Mouse (Mus musculus) intestine, postnatal 0 days (tissue): ENCODE measurements around the gene Sufu. TPM values are rescaled to one million over a fixed set of nuclear protein-coding genes. Genes with fewer than 3 reads are reported as not detected.

Experiments
- ATAC-seq: fragments of 200-750 bp; cut with Nextera tagmentation; 2 replicates; pipeline ENCODE4 v1.8.0; 2017; ENCODE audit warnings: mild to moderate bottlenecking, moderate TSS enrichment, moderate library complexity
- H3K27ac ChIP-seq: fragments of 300-500 bp; sonication (generic); 2 replicates; pipeline ENCODE4 v1.5.1; 2014; ENCODE audit warnings: mild to moderate bottlenecking, low read depth, low read length, moderate library complexity
- H3K27me3 ChIP-seq: fragments of 300-500 bp; sonication (generic); replicated peaks from 2 replicates; pipeline ENCODE4 v1.6.1; 2014; ENCODE audit warnings: low read length, mixed read lengths; ENCODE audit not compliant: control insufficient read depth, insufficient read depth
- H3K36me3 ChIP-seq: fragments of 300-500 bp; sonication (generic); 2 replicates; pipeline ENCODE4 v1.6.1; 2014; ENCODE audit warnings: mild to moderate bottlenecking, moderate library complexity; ENCODE audit not compliant: control insufficient read depth, insufficient read depth
- H3K4me1 ChIP-seq: fragments of 300-500 bp; sonication (generic); replicated peaks from 2 replicates; pipeline ENCODE4 v1.6.1; 2014; ENCODE audit warnings: antibody characterized with exemption, low read length, mixed read lengths; ENCODE audit not compliant: control insufficient read depth, insufficient read depth
- H3K4me2 ChIP-seq: fragments of 300-500 bp; sonication (generic); replicated peaks from 2 replicates; pipeline ENCODE4 v1.6.1; 2014; ENCODE audit warnings: low read depth, mild to moderate bottlenecking, moderate library complexity
- H3K4me3 ChIP-seq: fragments of 300-500 bp; sonication (generic); 2 replicates; pipeline ENCODE4 v1.5.1; 2014; ENCODE audit warnings: low read depth, low read length
- H3K9ac ChIP-seq: fragments of 300-500 bp; sonication (generic); 2 replicates; pipeline ENCODE4 v1.6.1; 2014; ENCODE audit warnings: mild to moderate bottlenecking, low read depth, low read length
- H3K9me3 ChIP-seq: fragments of 300-500 bp; sonication (generic); 2 replicates; pipeline ENCODE4 v1.6.1; 2016; ENCODE audit warnings: mixed run types; ENCODE audit not compliant: control insufficient read depth
- CTCF ChIP-seq: sonication (generic); IDR thresholded peaks from 2 replicates; pipeline ENCODE4 v1.5.1; 2016; ENCODE audit warnings: low read depth, mild to moderate bottlenecking, control low read depth, antibody characterized with exemption, moderate library complexity
- WGBS: fragments of 180-500 bp; shearing (Covaris S2); extraction: QIAGEN DNeasy Blood & Tissue Kit; methylation state at CpG from one replicate; pipeline ENCODE4 v1.1.7; 2014; 5-methylcytosine and 5-hydroxymethylcytosine counted together
- polyA plus RNA-seq: library from polyadenylated mRNA; unstranded; fragments of >200 nt; fragmentation: Nextera tagmentation; extraction: Ambion mirVana; gene quantifications from 2 replicates; pipeline ENCODE4 v1.2.1, GENCODE M21; 2015

The Sufu gene
- polyA plus RNA-seq, 1 experiment from 2014 or later, result 9.5 TPM

GRCm38 (mm10) chr19:46480624-46481345 is 84.1 kb downstream of the Sufu start:
- no peak overlapping the region for H3K4me3 ChIP-seq
- no peaks in the 10 kb centered on the region for H3K9me3 ChIP-seq
- ATAC-seq, result no peak
- no peak overlapping the region for H3K9ac ChIP-seq
- 64% methylated on average over 10 of the region's 10 CpGs for whole genome bisulfite sequencing
- peaks cover 32% of the 10 kb centered on the region for H3K4me1 ChIP-seq
- H3K36me3 ChIP-seq, result peaks cover 15% of the 10 kb centered on the region; the same call in 1 of the 2 replicates
- peak overlapping the region; percentile 7; the same call in 1 of the 2 replicates for H3K27ac ChIP-seq
- H3K27me3 ChIP-seq, result no peaks in the 10 kb centered on the region
- H3K4me2 ChIP-seq, result no peak overlapping the region
- no peak for TF ChIP-seq CTCF

- no peak overlapping the region for H3K4me3 ChIP-seq
- H3K36me3 ChIP-seq, result peaks cover 15% of the 10 kb centered on the region; the same call in 1 of the 2 replicates
- H3K27me3 ChIP-seq, result no peaks in the 10 kb centered on the region
- TF ChIP-seq CTCF, result no peak
- ATAC-seq, result no peak
- H3K4me1 ChIP-seq, result peaks cover 34% of the 10 kb centered on the region
- no peaks in the 10 kb centered on the region for H3K9me3 ChIP-seq
- H3K9ac ChIP-seq, result no peak overlapping the region
- 51% methylated on average over 3 of the region's 3 CpGs for WGBS
- H3K4me2 ChIP-seq, result no peak overlapping the region
- H3K27ac ChIP-seq, result no peak overlapping the region
These were observed 84.7 kb downstream of the Sufu start for GRCm38 (mm10) chr19:46481352-46481751.

- Histone ChIP-seq H3K27me3 (no peaks in the 10 kb centered on the region), H3K9me3 (no peaks in the 10 kb centered on the region), H3K27ac (no peak overlapping the region), H3K4me2 (no peak overlapping the region), H3K9ac (no peak overlapping the region), H3K36me3 (peaks cover 19% of the 10 kb centered on the region; the same call in 1 of the 2 replicates), H3K4me1 (peaks cover 34% of the 10 kb centered on the region), H3K4me3 (no peak overlapping the region)
- no peak for ATAC-seq
- 23% methylated on average over 4 of the region's 4 CpGs for WGBS
- no peak for TF ChIP-seq CTCF
These were observed 85.1 kb downstream of the Sufu start for GRCm38 (mm10) chr19:46481756-46482155.

DNA sequence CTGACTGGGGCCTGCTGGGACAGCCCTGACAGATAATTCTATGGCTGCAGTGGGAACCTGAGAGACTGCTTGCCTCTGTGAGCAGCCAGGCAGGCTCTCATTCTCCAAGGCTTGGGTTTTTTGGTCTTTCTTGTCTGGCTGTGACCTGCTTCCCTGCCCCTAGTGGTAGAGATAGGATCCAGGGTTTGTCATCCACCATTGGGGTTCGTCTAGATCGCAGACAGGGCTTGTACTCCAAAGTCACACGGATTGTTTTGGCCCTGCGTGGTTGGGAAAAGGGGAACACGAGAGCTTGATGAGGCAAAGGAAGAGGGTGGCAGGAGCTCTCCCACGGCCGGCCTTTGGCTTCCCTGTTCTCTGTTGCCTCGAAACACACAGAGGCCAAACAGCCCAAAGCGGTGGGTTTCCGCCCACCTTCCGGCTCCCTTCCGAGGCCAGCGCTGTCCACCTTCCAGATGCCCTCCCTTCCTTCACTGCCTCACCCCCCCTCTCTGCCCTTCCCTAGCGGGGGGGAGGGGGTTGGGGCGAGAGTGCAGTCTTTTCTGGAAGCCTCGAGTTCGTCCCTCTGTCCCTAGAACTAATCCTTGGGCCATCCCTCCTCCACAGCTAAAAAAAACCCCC is 86.3 kb downstream of the Sufu start:
- no peaks in the 10 kb centered on the region for H3K9me3 ChIP-seq
- peaks cover 13% of the 10 kb centered on the region; the same call in 1 of the 2 replicates for H3K36me3 ChIP-seq
- no peak overlapping the region for H3K4me2 ChIP-seq
- H3K9ac ChIP-seq, result no peak overlapping the region
- WGBS, result 55% methylated on average over 17 of the region's 17 CpGs
- H3K27ac ChIP-seq, result peak overlapping the region; percentile 21; the same call in 1 of the 2 replicates
- H3K4me1 ChIP-seq, result peaks cover 34% of the 10 kb centered on the region
- peak; percentile 55 for TF ChIP-seq CTCF
- no peaks in the 10 kb centered on the region for H3K27me3 ChIP-seq
- H3K4me3 ChIP-seq, result no peak overlapping the region
- no peak for ATAC-seq

DNA sequence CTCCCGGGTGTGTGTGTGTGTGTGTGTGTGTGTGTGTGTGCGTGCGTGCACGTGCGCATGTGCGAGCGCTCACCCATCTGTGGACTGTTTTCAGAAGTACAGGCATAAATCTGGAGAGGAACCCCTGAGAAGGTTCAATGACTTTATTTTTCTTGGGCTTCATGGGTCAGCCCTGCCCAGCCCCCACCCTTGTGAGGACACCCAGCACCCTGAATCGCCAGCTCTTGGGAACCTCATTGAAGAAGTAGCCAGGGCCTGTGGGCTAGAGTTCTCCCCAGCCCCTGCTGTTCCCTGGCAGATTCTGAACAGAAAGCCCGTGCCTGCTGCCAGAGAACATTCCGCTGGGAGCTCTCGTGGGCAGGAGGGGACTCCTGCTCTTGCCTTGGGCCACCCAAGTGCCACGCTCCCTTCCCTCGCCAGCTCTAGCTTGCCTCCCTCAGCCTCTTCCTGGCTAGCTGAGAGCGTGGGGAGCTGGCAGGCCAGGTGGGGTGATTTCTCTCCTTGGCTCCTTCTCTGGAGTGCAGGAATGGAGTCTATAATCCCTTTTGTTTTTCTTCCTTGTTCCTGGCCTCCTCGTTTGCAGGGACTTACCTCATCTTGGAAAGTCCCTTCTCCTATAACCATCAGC is 87.1 kb downstream of the Sufu start:
- H3K36me3 ChIP-seq, result peaks cover 12% of the 10 kb centered on the region; the same call in 1 of the 2 replicates
- H3K27me3 ChIP-seq, result no peaks in the 10 kb centered on the region
- H3K4me2 ChIP-seq, result no peak overlapping the region
- TF ChIP-seq CTCF, result no peak
- no peaks in the 10 kb centered on the region for H3K9me3 ChIP-seq
- H3K9ac ChIP-seq, result no peak overlapping the region
- H3K27ac ChIP-seq, result peak overlapping the region; percentile 16
- H3K4me1 ChIP-seq, result peaks cover 30% of the 10 kb centered on the region
- no peak overlapping the region for H3K4me3 ChIP-seq
- WGBS, result 74% methylated on average over 15 of the region's 15 CpGs
- no peak for ATAC-seq

DNA sequence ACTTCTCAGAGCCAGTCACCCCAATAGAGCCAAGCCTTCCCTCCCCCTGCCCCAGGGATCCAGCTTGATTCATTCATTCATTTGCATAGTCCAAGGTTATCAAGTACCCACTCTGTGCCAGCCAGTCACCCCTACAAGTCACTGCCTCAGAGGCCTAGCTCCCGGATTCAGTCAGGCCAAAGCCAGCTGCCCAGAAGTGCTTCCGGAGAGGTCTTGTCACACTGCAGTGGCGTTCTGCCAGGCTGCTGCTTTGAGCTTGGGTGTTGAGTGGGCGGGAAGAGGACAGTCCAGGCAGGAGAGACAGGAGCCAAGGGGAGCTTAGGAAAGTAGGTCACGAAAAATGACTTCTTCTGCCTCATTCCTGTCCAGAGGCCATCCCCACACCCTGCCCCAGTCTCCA is 87.8 kb downstream of the Sufu start:
- no peaks in the 10 kb centered on the region for H3K9me3 ChIP-seq
- 62% methylated on average over 5 of the region's 5 CpGs for WGBS
- ATAC-seq, result no peak
- H3K4me1 ChIP-seq, result peaks cover 24% of the 10 kb centered on the region
- H3K27me3 ChIP-seq, result no peaks in the 10 kb centered on the region
- H3K9ac ChIP-seq, result no peak overlapping the region
- H3K36me3 ChIP-seq, result peaks cover 12% of the 10 kb centered on the region; the same call in 1 of the 2 replicates
- no peak overlapping the region for H3K27ac ChIP-seq
- no peak overlapping the region for H3K4me3 ChIP-seq
- no peak overlapping the region for H3K4me2 ChIP-seq
- no peak for TF ChIP-seq CTCF
